26 mouse cellular contexts compared by ENCODE assay signal in the genomic region with DNA sequence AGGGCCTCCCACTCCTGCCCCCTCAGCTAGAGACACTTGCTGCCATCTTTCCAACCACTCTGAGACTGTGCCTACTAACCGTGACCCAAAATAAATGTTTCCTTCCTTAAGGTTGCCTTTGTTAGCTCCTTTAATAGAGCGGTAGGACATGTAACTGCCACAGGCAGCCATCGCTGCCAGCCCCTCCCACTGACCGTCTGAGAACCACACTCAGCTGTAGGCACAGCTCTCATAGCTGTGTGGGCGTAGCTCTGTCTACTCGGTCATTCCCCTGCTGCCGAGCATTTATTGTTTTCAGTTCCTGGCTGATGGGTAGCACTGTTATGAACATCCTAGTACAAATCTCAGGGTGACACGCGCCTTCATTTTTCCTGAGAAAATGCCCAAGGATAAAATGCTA. TPM values are rescaled to one million over a fixed set of nuclear protein-coding genes. Genes with fewer than 3 reads are reported as not detected.
DNase-seq lines count a peak whose midpoint lies in the region; ATAC-seq and TF ChIP-seq lines count a peak whose summit lies in the region.
"Had no signal": no experiment of that assay in that cellular context is flagged by ENCODE, and none has a peak within 500 bp of the region (broad histone marks: within the 10 kb centered on the region; RNA-seq: fewer than 3 reads in every experiment).

No protein-coding gene starts in this region.

- no peaks in the 10 kb centered on the region for H3K9me3 ChIP-seq in kidney, postnatal 0 days (replicated peaks; ENCODE audit: low read length)
- H3K9me3 ChIP-seq: embryonic facial prominence, embryonic 13.5 days; embryonic facial prominence, embryonic 15.5 days; forebrain, embryonic 13.5 days; forebrain, embryonic 15.5 days; G1E had no signal

- H3K4me3 ChIP-seq in kidney, postnatal 0 days (replicated peaks; ENCODE audit: low read depth, low read length): no peak overlapping the region
- H3K4me3 ChIP-seq: embryonic facial prominence, embryonic 13.5 days; embryonic facial prominence, embryonic 15.5 days; forebrain, embryonic 13.5 days; forebrain, embryonic 15.5 days had no signal

- TF ChIP-seq CTCF in kidney, postnatal 0 days (IDR thresholded peaks at IDR 0.05; ENCODE audit: low read depth): no peak

- H3K27me3 ChIP-seq in kidney, postnatal 0 days (ENCODE audit: insufficient read depth, low read length): 0 out of 2 replicates have a peak, but pooled peaks cover 3% of the 10 kb centered on the region
- H3K27me3 ChIP-seq: Patski had no signal

- DNase-seq in frontal cortex, postnatal 25 days (ENCODE audit: low spot score in 2 of 2): no peak
- DNase-seq in kidney, postnatal 0 days (ENCODE audit: low spot score): no peak
- DNase-seq in kidney, postnatal 14 days: no peak
- peak; percentile 45 for DNase-seq in right cerebral cortex, adult 18-20 months
- DNase-seq in right cerebral cortex, postnatal 10 days (ENCODE audit: low spot score in 2 of 2): no peak
- DNase-seq: adrenal gland, adult 8-10 months; adrenal gland, postnatal 14 days; adrenal gland, postnatal 36 days; B cell, adult 2 months; cerebellum, adult 11 months; cerebellum, adult 18-20 months; cerebellum, adult 8-10 months; cerebellum, adult 9-11 months; cerebellum, postnatal 14 days; cerebellum, postnatal 36 days; embryo, embryonic 11 days; forebrain, postnatal 0 days had no signal

- 49% methylated on average over 9 of the region's 9 CpGs for WGBS in kidney, postnatal 0 days

- no peaks in the 10 kb centered on the region for H3K36me3 ChIP-seq in kidney, postnatal 0 days (ENCODE audit: insufficient read depth, low read length)
- H3K36me3 ChIP-seq: embryonic facial prominence, embryonic 13.5 days; embryonic facial prominence, embryonic 15.5 days; forebrain, embryonic 15.5 days; G1E had no signal

- H3K27ac ChIP-seq in kidney, postnatal 0 days: no peak overlapping the region
- H3K27ac ChIP-seq: embryonic facial prominence, embryonic 13.5 days; embryonic facial prominence, embryonic 15.5 days; forebrain, embryonic 13.5 days; forebrain, embryonic 15.5 days had no signal

- peak; percentile 53; the same call in 1 of the 2 replicates for ATAC-seq in frontal cortex, adult (ENCODE audit: low TSS enrichment)
- 0 out of 2 replicates have a peak, but pooled peaks have one; percentile 31 for ATAC-seq in kidney, postnatal 0 days (replicated peaks; ENCODE audit: low FRiP score, low read depth)
- ATAC-seq: activated CD4-positive, CD25-positive, alpha-beta regulatory T cell, adult 4 months; CD4-positive, CD25-positive, alpha-beta regulatory T cell, adult 4 months; forebrain, embryonic 13.5 days; forebrain, embryonic 15.5 days; forebrain, postnatal 0 days; Patski had no signal

- H3K9ac ChIP-seq in kidney, postnatal 0 days (ENCODE audit: low read depth, low read length): no peak overlapping the region
- H3K9ac ChIP-seq: embryonic facial prominence, embryonic 13.5 days; embryonic facial prominence, embryonic 15.5 days; forebrain, embryonic 13.5 days; forebrain, embryonic 15.5 days; forebrain, postnatal 0 days had no signal

- H3K4me1 ChIP-seq in kidney, postnatal 0 days (replicated peaks; ENCODE audit: insufficient read depth, low read length): peaks cover 4% of the 10 kb centered on the region; the same call in 1 of the 2 replicates

- H3K4me2 ChIP-seq in kidney, postnatal 0 days (ENCODE audit: low read length): no peak overlapping the region
- H3K4me2 ChIP-seq: embryonic facial prominence, embryonic 13.5 days; embryonic facial prominence, embryonic 15.5 days; forebrain, embryonic 13.5 days; forebrain, embryonic 15.5 days had no signal

RNA-seq across cellular contexts. Expression of a gene that starts 2.7 kb away (rescaled TPM):
- polyA plus RNA-seq in kidney, postnatal 0 days (2015; fragmentation: Nextera tagmentation; extraction: Ambion mirVana): 1.1 and 1.9 TPM in 2 replicates
- polyA plus RNA-seq: activated CD4-positive, CD25-positive, alpha-beta regulatory T cell, adult 4 months; G1E had no signal

RNA-seq across cellular contexts. Expression of a gene that starts 20.2 kb away (rescaled TPM):
- 0.33 and 0.41 TPM in 2 replicates for polyA plus RNA-seq in kidney, postnatal 0 days (2015; fragmentation: Nextera tagmentation; extraction: Ambion mirVana)
- polyA plus RNA-seq: activated CD4-positive, CD25-positive, alpha-beta regulatory T cell, adult 4 months; CD4-positive, CD25-positive, alpha-beta regulatory T cell, adult 4 months; G1E had no signal

RNA-seq across cellular contexts. Expression of a gene that starts 23.5 kb away (rescaled TPM):
- 14.2 and 14.5 TPM in 2 replicates for polyA plus RNA-seq in kidney, postnatal 0 days (2015; fragmentation: Nextera tagmentation; extraction: Ambion mirVana)
- polyA plus RNA-seq: activated CD4-positive, CD25-positive, alpha-beta regulatory T cell, adult 4 months; CD4-positive, CD25-positive, alpha-beta regulatory T cell, adult 4 months; G1E had no signal
